ENCODE assay signal across 13 mouse cellular contexts in genomic region chrX:130549925-130550324, GRCm38 (mm10).
"Had no signal": no experiment of that assay in that cellular context is flagged by ENCODE, and none has a peak within 500 bp of the region (broad histone marks: within the 10 kb centered on the region; RNA-seq: fewer than 3 reads in every experiment).

No protein-coding gene starts in this region.

- ATAC-seq: intestine, postnatal 0 days; liver, embryonic 12.5 days; midbrain, embryonic 15.5 days had no signal

- H3K36me3 ChIP-seq: limb, embryonic 15.5 days; liver, embryonic 12.5 days; midbrain, embryonic 15.5 days had no signal

- DNase-seq: kidney, adult 8-10 months; kidney, postnatal 25 days; layer of hippocampus, postnatal 36 days; lung, embryonic 14.5 days; lung, postnatal 10 days; lung, postnatal 4 days; right cerebral cortex, postnatal 14 days had no signal

- H3K27me3 ChIP-seq: limb, embryonic 15.5 days; liver, embryonic 12.5 days; megakaryocyte, embryonic 14.5 days; midbrain, embryonic 15.5 days had no signal

- H3K4me3 ChIP-seq: limb, embryonic 15.5 days; liver, embryonic 12.5 days; midbrain, embryonic 15.5 days had no signal

- H3K4me2 ChIP-seq: limb, embryonic 15.5 days; liver, embryonic 12.5 days; lung, embryonic 14.5 days; midbrain, embryonic 11.5 days; midbrain, embryonic 15.5 days had no signal

- H3K9ac ChIP-seq: limb, embryonic 15.5 days; liver, embryonic 12.5 days; lung, embryonic 14.5 days; midbrain, embryonic 15.5 days had no signal

- H3K27ac ChIP-seq: limb, embryonic 15.5 days; liver, embryonic 12.5 days; midbrain, embryonic 15.5 days had no signal

- H3K9me3 ChIP-seq: limb, embryonic 15.5 days; liver, embryonic 12.5 days; megakaryocyte, embryonic 14.5 days; midbrain, embryonic 15.5 days had no signal

- H3K4me1 ChIP-seq: limb, embryonic 15.5 days; liver, embryonic 12.5 days; midbrain, embryonic 15.5 days had no signal
